Mouse (Mus musculus) gastrocnemius, postnatal 4 days (tissue): ENCODE measurements around the gene Rnf126. TPM values are rescaled to one million over a fixed set of nuclear protein-coding genes. Genes with fewer than 3 reads are reported as not detected.

Experiments
- DNase-seq, 2 experiments: peaks; one replicate each; pipeline ENCODE4 v3.0.0; 2021 to 2022; ENCODE audit warnings: low spot score in 2 of 2, mixed read lengths in 2 of 2
- total RNA-seq, 2 experiments: library from RNA; stranded (reverse); gene quantifications; 2 replicates each; pipeline ENCODE4 v1.2.3; 2021

Gene Rnf126
- total RNA-seq, 2 experiments from 2014 or later: 45.0 to 52.5 TPM

- peak; percentile 68 to 79 for DNase-seq
Observed at GRCm38 (mm10) chr10:79793051-79793737, 26.4 kb upstream of the Rnf126 start, which contains the start of gene Palm. Gene Palm (plus strand): TSS chr10:79793572.

- no peak for DNase-seq
Observed at GRCm38 (mm10) chr10:79792339-79793040, 25.7 kb upstream of the Rnf126 start.

GRCm38 (mm10) chr10:79790861-79791260, 24.1 kb upstream of the Rnf126 start, which contains the start of gene Prss57:
Gene Prss57 (minus strand): TSS chr10:79790961.
- DNase-seq: no peak

GRCm38 (mm10) chr10:79789581-79789980, 22.8 kb upstream of the Rnf126 start:
- no peak for DNase-seq

- peak; percentile 59 to 76 for DNase-seq
Observed at GRCm38 (mm10) chr10:79788386-79789158, 21.8 kb upstream of the Rnf126 start.

GRCm38 (mm10) chr10:79783920-79784800, 17.4 kb upstream of the Rnf126 start:
- no peak for DNase-seq

GRCm38 (mm10) chr10:79783050-79783449, 16.3 kb upstream of the Rnf126 start:
- no peak for DNase-seq

- DNase-seq: no peak
Observed at GRCm38 (mm10) chr10:79781956-79782355, 15.2 kb upstream of the Rnf126 start.

- DNase-seq: no peak
Observed at GRCm38 (mm10) chr10:79781139-79781538, 14.4 kb upstream of the Rnf126 start.

- DNase-seq: no peak
Observed at GRCm38 (mm10) chr10:79780664-79781015, 13.9 kb upstream of the Rnf126 start.

GRCm38 (mm10) chr10:79779784-79780663, 13.3 kb upstream of the Rnf126 start:
- DNase-seq: peak; percentile 82 to 88

GRCm38 (mm10) chr10:79779193-79779592, 12.4 kb upstream of the Rnf126 start:
- DNase-seq: no peak

GRCm38 (mm10) chr10:79778006-79778405, 11.3 kb upstream of the Rnf126 start:
- DNase-seq: peak in 1 of 2 experiments; percentile 54

- no peak for DNase-seq
Observed at GRCm38 (mm10) chr10:79777103-79777531, 10.4 kb upstream of the Rnf126 start, which contains the start of gene Fstl3. Gene Fstl3 (plus strand): TSS chr10:79777272.

GRCm38 (mm10) chr10:79774486-79775279, 7.9 kb upstream of the Rnf126 start:
- DNase-seq: no peak

GRCm38 (mm10) chr10:79773208-79773607, 6.5 kb upstream of the Rnf126 start:
- DNase-seq: no peak

GRCm38 (mm10) chr10:79772320-79772719, 5.6 kb upstream of the Rnf126 start:
- no peak for DNase-seq

- no peak for DNase-seq
Observed at GRCm38 (mm10) chr10:79769329-79769728, 2.6 kb upstream of the Rnf126 start.

- peak in 1 of 2 experiments; percentile 65 for DNase-seq
Observed at GRCm38 (mm10) chr10:79768400-79768799, 1.6 kb upstream of the Rnf126 start.
